Mouse (Mus musculus): ENCODE results near the gene Immp2l.
A peak's percentile ranks its signal among the peaks of the same experiment; 100 is the strongest.

Gene Immp2l

GRCm38 (mm10) chr12:41047085-41047766, 23.3 kb downstream of the Immp2l start:
- no peak for DNase-seq (ENCODE audit: low spot score)

- no peak for DNase-seq (ENCODE audit: low spot score)
Observed at GRCm38 (mm10) chr12:41050945-41051344, 27.1 kb downstream of the Immp2l start.

DNA sequence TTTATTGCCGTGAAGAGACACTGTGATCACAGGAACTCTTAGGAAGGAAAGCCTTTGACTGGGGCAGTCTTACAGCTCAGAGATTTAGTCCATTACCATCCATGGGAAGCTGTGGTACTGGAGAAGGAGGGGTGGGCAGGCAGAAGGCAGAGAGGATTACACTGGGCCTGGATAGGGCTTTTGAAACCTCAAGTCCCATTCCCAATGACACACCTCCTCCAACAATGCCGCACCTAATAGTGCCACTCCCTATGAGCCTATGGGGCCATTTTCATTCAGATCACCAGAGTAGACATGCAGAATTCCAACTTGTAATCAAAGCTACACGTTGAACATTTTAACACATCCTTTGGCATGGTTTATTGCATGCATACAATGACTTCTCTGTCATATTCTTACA, 29.0 kb downstream of the Immp2l start:
- no peak for DNase-seq (ENCODE audit: low spot score)

- DNase-seq (ENCODE audit: low spot score): no peak
Observed at GRCm38 (mm10) chr12:41054006-41054791, 30.3 kb downstream of the Immp2l start.

DNA sequence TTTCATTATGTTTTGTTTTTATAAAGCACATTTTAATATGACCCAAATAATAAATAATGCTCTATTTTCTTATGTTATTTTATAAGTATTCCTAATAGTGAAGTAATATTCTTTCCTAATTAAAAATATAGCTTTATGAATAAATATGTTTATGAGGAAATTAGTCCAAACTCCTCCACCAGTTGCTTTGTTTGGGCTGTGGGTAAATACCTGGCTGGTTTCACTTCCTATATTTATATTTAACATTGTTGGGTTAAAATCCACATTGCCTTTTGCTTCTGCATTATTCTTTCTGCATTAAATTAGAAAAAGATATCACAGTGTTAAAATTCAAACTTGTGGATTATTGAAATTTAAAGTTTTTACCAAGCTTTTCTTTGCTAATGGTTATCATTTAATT, 32.1 kb downstream of the Immp2l start:
- DNase-seq (ENCODE audit: low spot score): no peak

- DNase-seq (ENCODE audit: low spot score): no peak
Observed at GRCm38 (mm10) chr12:41063281-41063680, 39.4 kb downstream of the Immp2l start.

DNA sequence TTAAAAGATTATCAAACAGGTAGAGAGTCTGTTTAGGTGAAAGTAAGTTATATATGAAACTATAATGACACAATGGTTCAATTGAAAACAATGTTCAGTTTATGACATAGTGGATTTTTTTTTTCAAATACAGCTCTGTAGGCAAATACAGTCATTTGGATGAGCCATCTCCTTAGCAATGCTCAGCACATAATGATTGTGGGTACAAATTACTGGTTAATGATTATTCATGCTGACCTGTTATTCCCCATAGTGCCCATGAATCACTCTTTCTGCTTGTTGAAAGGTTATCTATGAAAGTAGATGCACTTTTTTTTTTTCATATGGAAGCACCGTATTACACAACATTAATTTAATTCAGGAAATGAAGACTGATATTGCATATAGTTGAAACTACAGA, 58.0 kb downstream of the Immp2l start:
- DNase-seq (ENCODE audit: low spot score): no peak

DNA sequence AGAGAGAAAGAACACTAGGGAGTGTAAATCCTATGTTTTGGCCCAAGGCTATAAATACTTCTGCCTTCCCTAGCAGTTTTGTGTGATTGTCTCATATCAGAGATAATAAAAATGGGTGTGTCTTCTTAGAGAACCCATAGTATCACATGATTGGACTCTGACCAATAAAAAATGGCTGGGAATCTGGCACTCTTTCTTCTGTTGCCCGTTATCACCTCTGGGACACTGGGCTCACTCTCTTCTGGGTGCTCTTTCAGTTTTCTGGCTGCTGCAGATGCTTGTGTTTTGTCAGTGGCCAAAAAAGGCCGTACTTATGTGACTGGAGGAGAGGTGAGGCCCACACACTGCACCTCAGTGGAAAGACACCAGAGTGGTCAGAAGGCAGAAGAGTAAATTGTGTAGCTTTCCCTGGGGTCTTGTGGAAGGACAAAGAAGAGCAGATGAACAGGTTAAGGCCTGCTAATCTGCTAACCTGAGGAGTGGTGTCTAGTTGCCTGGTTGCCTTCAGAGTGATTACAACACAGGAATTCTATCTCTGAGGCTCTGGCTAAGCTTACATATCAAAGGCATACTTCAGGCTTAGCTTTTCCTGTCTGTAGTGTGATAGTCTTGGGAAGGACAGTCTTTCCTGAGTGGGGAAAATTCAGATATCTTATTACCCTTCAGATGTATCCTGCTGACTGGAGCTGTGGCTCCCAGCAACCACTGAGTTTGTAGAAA, 60.6 kb downstream of the Immp2l start:
- DNase-seq (ENCODE audit: low spot score): no peak

- no peak for DNase-seq (ENCODE audit: low spot score)
Observed at GRCm38 (mm10) chr12:41089931-41090366, 66.1 kb downstream of the Immp2l start.

DNA sequence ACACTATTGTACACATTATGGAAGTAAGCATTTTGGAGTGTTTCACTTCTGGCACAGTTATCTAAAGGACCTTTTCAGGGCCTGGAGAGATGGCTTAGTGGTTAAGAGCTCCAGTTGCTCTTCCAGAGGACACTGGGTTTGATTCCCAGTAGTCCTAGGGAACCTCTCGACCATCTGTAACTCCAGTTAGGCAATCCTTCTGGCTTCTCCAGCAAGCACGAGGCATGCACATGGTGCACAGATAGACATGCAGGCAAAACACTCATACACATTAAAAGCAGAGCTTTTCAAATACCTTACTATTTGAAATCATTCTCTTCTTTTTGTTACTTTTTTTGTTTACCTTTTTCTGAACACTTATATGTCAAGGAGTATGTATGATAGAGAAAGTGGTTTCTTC, 66.9 kb downstream of the Immp2l start:
- DNase-seq (ENCODE audit: low spot score): no peak

DNA sequence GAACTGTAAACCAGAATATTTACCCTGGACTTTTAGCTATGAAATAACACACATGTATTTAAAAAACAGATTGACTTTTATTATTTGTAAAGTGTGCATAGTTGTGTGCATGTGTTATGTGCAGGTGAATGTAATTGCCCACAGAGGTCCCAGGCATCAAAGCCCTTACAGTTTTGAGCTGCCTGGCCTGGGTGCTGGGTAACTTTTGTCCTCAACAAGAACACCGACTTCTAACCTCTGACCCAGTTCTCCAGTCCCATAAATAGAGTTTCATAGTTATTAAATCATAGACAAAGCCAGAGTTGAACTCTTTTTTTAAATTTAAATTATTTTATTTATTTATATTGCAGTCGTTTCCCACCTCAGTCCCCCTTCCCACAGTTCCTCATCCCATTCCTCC, 67.4 kb downstream of the Immp2l start:
- no peak for DNase-seq (ENCODE audit: low spot score)

DNA sequence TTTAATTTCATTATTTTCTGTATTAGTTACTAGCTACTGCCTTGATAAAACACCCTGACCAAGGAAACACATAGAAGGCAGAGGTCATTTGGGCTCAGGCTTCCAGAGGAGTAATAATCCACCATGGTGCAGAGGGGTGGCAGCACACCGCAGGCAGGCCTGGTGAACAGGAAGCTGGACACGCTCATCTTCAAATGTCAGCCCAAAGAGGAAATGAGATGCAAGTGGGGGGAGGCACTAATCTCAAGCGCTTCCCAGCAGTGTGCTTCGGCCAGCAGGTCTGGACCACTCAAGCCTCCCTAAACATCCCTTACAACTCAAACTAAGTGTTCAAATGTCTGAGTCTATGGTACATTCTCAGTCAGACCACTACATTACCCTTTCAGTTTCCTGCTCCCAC, 72.2 kb downstream of the Immp2l start:
- DNase-seq (ENCODE audit: low spot score): no peak

GRCm38 (mm10) chr12:41097406-41097805, 73.5 kb downstream of the Immp2l start:
- DNase-seq (ENCODE audit: low spot score): peak; percentile 61

DNA sequence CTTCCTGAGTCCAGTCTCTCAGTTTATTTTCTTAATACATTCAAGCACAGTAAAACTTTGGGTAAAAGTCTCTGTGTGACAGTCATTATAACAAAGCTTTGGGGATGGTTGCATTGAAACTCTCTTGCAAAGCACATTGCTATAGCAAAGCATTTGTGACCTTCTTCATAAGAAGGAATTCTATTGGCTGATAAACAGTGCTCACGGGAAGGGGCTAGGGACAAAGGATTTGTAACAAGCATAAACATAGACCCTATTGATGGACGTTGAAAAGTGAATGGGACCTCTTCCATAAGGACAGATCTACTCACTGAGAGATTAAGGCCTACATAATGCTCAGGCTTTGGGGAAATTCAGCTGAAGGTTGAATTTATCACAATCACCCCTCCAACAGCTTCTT, 85.1 kb downstream of the Immp2l start:
- DNase-seq (ENCODE audit: low spot score): no peak

DNA sequence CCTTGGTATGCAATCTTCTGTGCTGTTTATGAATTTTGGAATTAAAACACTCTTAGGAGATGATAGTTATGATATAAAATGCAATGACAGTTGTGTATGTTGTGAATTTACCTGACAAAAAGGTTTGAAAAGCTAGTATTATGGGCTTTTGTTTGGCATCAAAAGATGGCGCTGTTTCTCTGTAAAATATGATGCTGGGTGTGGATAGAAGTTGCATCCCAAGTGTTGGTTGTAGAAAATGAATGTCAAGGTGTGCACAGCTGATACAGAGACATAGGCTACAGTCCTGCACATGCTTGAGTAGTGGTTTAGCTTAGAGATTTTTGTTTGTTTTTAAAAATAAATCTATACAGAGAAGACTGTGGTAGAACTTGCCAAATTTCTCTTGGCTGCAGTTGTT, 87.6 kb downstream of the Immp2l start:
- peak; percentile 59 for DNase-seq (ENCODE audit: low spot score)

GRCm38 (mm10) chr12:41112137-41112536, 88.2 kb downstream of the Immp2l start:
- DNase-seq (ENCODE audit: low spot score): no peak

DNA sequence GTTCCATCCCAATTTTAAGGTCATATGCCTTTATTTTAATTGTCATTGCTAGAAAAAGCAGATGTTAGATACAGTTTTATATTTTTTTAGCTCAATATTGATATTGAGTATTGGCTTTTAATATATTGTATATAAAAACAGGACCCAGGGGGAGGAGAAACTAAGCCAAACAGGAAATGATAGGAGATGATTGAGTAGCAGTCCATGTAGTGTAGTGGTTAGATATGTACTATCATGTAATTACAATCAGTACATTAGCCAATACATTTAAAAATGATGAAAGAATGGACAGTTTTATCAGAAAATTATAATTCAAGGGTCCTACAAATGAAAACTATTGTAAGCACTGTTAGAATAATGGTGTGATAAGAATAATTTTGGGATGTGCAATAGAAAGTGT, 94.5 kb downstream of the Immp2l start:
- no peak for DNase-seq (ENCODE audit: low spot score)

- no peak for DNase-seq (ENCODE audit: low spot score)
Observed at GRCm38 (mm10) chr12:41119657-41120056, 95.8 kb downstream of the Immp2l start.

GRCm38 (mm10) chr12:41123207-41123606, 99.3 kb downstream of the Immp2l start:
- no peak for DNase-seq (ENCODE audit: low spot score)

DNA sequence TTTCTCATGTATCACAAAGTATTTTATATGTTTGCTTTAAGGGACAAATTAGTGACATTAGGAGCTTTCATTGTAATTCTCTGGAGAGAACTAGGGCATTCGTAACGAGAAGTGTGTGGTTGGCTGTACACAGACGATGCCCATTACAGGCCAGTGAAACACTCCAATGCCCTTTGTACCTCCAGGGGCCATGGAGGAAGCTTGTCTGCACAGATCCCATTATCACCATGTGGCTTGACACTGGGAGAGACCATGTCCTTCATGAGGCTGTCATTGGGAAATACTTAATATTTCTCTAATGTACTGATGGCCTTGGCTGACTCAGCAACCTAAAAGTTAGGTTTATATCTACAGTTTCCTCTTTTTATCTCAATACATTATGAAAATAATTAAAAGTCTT, 111.0 kb downstream of the Immp2l start:
- no peak for DNase-seq (ENCODE audit: low spot score)

GRCm38 (mm10) chr12:41159543-41159942, 135.7 kb downstream of the Immp2l start:
- no peak for DNase-seq (ENCODE audit: low spot score)

DNA sequence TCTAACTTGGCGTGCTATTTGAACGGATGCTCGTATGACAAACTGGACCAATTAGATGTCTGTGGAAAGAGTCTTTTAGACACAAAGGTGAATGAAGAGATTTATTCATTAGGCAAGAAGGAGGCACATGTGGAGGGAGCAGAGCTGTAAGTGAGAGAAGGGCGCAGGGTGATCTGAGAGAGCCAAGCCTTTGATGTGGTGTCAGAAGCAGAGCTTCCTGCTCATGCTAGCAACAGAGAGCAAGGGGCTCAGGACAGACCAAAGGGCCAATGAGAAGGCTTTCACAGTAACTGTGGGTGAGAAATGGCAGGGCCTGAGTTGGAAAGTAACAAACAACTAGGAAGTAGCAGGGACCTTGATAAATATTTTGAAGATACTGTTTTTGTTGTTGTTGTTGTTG, 143.9 kb downstream of the Immp2l start:
- no peak for DNase-seq (ENCODE audit: low spot score)

DNA sequence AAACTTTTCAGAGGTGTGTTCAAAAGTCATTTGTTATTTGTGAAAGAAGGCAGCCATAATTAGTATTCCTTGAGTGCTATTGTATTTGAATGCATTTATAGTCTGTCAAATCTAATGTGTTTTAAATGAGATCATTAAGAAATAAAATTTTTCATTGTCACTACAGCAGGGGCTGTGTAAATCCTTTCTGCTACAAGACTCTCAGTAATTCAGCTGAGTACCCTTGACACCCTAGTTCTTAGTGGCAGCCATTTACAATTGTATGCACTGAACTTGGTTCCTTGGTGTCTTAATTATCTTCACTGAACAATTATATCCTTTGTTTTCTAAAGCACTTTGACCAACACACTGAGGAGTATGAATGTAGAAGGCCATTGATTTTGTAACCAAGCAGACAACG, 146.2 kb downstream of the Immp2l start:
- no peak for DNase-seq (ENCODE audit: low spot score)
